Mouse (Mus musculus) limb, embryonic 10.5 days (tissue): ENCODE results near the gene Tbce. TPM values are rescaled to one million over a fixed set of nuclear protein-coding genes. Genes with fewer than 3 reads are reported as not detected.

Source experiments
- polyA plus RNA-seq: library from polyadenylated mRNA; unstranded; fragments of >200 nt; fragmentation: Nextera tagmentation; extraction: Ambion mirVana; gene quantifications from 2 replicates; pipeline ENCODE4 v1.2.1, GENCODE M21; 2016

Gene Tbce
- polyA plus RNA-seq, 1 experiment from 2014 or later, result 54.3 TPM

Other genes with a start within 250 kb of the Tbce start
- gene B3galnt2, start 85.2 kb downstream of the Tbce start, polyA plus RNA-seq, result 55.0 and 58.3 TPM in 2 replicates
- 63.3 and 80.1 TPM in 2 replicates for gene Arid4b, start 23.6 kb upstream of the Tbce start, polyA plus RNA-seq
- gene Ggps1, start 23.9 kb upstream of the Tbce start, polyA plus RNA-seq, result 52.4 and 53.9 TPM in 2 replicates